Mouse (Mus musculus): ENCODE results near the gene Saa3.
"Not testable (repeated sequence)": the region's sequence is repeated elsewhere in the genome, so short reads cannot be mapped to it uniquely, and the experiment has no call there.

- not testable (repeated sequence) for TF ChIP-seq CTCF (IDR thresholded peaks at IDR 0.05; ENCODE audit: control insufficient read depth, insufficient read depth, low read length); POLR2A (IDR thresholded peaks at IDR 0.05; ENCODE audit: borderline replicate concordance, control insufficient read depth, low read depth, low read length)
Measured at GRCm38 (mm10) chr7:46679044-46679443, 36.5 kb downstream of the Saa3 start.

Measured in bone marrow, adult 2 months (tissue).